Mouse (Mus musculus) lung, embryonic 16.5 days (tissue): ENCODE results near the gene Mmp9. TPM values are rescaled to one million over a fixed set of nuclear protein-coding genes. Genes with fewer than 3 reads are reported as not detected.

Experiments used
- ATAC-seq: fragments of 200-750 bp; cut with Nextera tagmentation; 2 replicates; pipeline ENCODE4 v1.8.0; 2017; ENCODE audit warnings: low read depth, mild to moderate bottlenecking, moderate library complexity
- H3K27ac ChIP-seq: fragments of 300-500 bp; sonication (generic); 2 replicates; pipeline ENCODE4 v1.5.1; 2014; ENCODE audit warnings: mild to moderate bottlenecking, control low read depth, low read length
- H3K27me3 ChIP-seq: fragments of 300-500 bp; sonication (generic); 2 replicates; pipeline ENCODE4 v1.6.1; 2014; ENCODE audit warnings: low read depth, low read length, mixed read lengths; ENCODE audit not compliant: control insufficient read depth, insufficient read depth
- H3K36me3 ChIP-seq: fragments of 300-500 bp; sonication (generic); 2 replicates; pipeline ENCODE4 v1.6.1; 2014; ENCODE audit warnings: low read length; ENCODE audit not compliant: control insufficient read depth, insufficient read depth
- H3K4me1 ChIP-seq: fragments of 300-500 bp; sonication (generic); replicated peaks from 2 replicates; pipeline ENCODE4 v1.6.1; 2014; ENCODE audit warnings: low read length, mixed read lengths; ENCODE audit not compliant: control insufficient read depth, insufficient read depth
- H3K4me2 ChIP-seq: fragments of 300-500 bp; sonication (generic); 2 replicates; pipeline ENCODE4 v1.6.1; 2014; ENCODE audit warnings: low read depth, low read length, control low read depth
- H3K4me3 ChIP-seq: fragments of 300-500 bp; sonication (generic); 2 replicates; pipeline ENCODE4 v1.5.1; 2014; ENCODE audit warnings: mild to moderate bottlenecking, low read length, control low read depth
- H3K9ac ChIP-seq: fragments of 300-500 bp; sonication (generic); 2 replicates; pipeline ENCODE4 v1.6.1; 2014; ENCODE audit warnings: low read length, control low read depth
- H3K9me3 ChIP-seq: fragments of 300-500 bp; sonication (generic); 2 replicates; pipeline ENCODE4 v1.6.1; 2016; ENCODE audit warnings: low read length; ENCODE audit not compliant: control insufficient read depth
- WGBS: fragments of 180-500 bp; shearing (Covaris S2); extraction: QIAGEN DNeasy Blood & Tissue Kit; methylation state at CpG from one replicate; pipeline ENCODE4 v1.1.7; 2014; 5-methylcytosine and 5-hydroxymethylcytosine counted together
- polyA plus RNA-seq: library from polyadenylated mRNA; unstranded; fragments of >200 nt; fragmentation: Nextera tagmentation; extraction: Ambion mirVana; gene quantifications from 2 replicates; pipeline ENCODE4 v1.2.1, GENCODE M21; 2015

Gene Mmp9
- polyA plus RNA-seq, 1 experiment from 2014 or later, result 7.8 TPM

- no peak overlapping the region for H3K4me2 ChIP-seq
- no peaks in the 10 kb centered on the region for H3K9me3 ChIP-seq
- no peak for ATAC-seq
- H3K4me3 ChIP-seq, result no peak overlapping the region
- H3K27me3 ChIP-seq, result peaks cover 16% of the 10 kb centered on the region
- no peak overlapping the region for H3K9ac ChIP-seq
- H3K27ac ChIP-seq, result no peak overlapping the region
- 64% methylated on average over 9 of the region's 9 CpGs for WGBS
- peaks cover 2% of the 10 kb centered on the region; the same call in 1 of the 2 replicates for H3K4me1 ChIP-seq
- no peaks in the 10 kb centered on the region for H3K36me3 ChIP-seq
These were observed 17.2 kb downstream of the Mmp9 start for GRCm38 (mm10) chr2:164957548-164958315.

DNA sequence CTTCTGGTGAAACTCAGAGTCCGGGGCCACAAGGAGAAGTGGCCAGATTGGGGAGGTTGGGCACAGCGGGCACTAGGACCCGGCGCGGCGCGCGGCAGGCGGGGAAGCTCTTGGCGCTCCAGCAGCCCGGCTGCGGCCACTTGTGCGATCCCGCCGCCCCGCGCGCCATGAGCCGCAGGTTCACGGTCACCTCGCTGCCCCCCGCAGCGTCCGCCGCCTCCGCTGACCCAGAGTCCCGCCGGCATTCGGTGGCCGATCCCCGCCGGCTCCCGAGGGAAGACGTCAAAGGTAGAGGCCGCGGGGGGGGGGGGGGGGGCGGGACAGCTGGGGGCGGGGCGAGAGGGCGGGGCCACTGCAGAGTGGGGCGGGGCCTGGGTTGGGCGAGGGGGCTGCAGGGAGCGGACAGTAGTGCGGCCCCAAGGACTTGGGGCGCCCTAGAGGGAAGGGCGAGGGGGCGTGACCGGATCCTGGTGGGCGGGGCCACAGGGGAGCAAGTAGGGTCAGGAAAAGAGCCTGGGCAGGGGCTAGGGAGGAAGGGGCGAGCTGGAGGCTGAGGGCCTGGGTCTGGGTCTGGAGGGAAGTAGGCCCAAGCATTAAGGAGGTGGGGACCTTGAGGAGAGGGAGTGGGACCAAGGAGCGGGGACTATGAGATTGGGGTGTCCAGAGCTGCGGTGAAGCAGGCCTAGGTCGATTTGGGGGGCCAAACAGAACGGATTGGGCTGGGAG lies 20.3 kb downstream of the Mmp9 start, which contains the start of gene Slc12a5:
Gene Slc12a5, plus strand, starts transcription at position 87 of the 726 bp plus-strand sequence.
- H3K27ac ChIP-seq, result no peak within 1 kb of the TSS
- H3K9ac ChIP-seq, result peak within 1 kb of the TSS; percentile 63
- H3K4me3 ChIP-seq, result peak within 1 kb of the TSS; percentile 59
- ATAC-seq, result peak; percentile 82
- peaks cover 2% of the 10 kb centered on the region; the same call in 1 of the 2 replicates for H3K27me3 ChIP-seq
- 2% methylated on average over 31 of the region's 54 CpGs for WGBS
- H3K4me1 ChIP-seq, result peaks cover 2% of the 10 kb centered on the region; the same call in 1 of the 2 replicates
- no peaks in the 10 kb centered on the region for H3K9me3 ChIP-seq
- peak within 1 kb of the TSS; percentile 79 for H3K4me2 ChIP-seq
- no peaks in the 10 kb centered on the region for H3K36me3 ChIP-seq

GRCm38 (mm10) chr2:164961506-164962182 lies 21.1 kb downstream of the Mmp9 start:
- Histone ChIP-seq H3K36me3 (no peaks in the 10 kb centered on the region), H3K27me3 (peaks cover 4% of the 10 kb centered on the region), H3K27ac (no peak overlapping the region), H3K9ac (peak overlapping the region; percentile 63; the same call in 1 of the 2 replicates), H3K4me3 (no peak overlapping the region), H3K4me1 (peaks cover 2% of the 10 kb centered on the region; the same call in 1 of the 2 replicates), H3K9me3 (no peaks in the 10 kb centered on the region), H3K4me2 (no peak overlapping the region)
- ATAC-seq, result no peak; the same call in 1 of the 2 replicates
- 12% methylated on average over 17 of the region's 17 CpGs for WGBS

GRCm38 (mm10) chr2:164962183-164962580 lies 21.6 kb downstream of the Mmp9 start:
- no peak overlapping the region for H3K27ac ChIP-seq
- H3K9ac ChIP-seq, result no peak overlapping the region
- no peaks in the 10 kb centered on the region for H3K9me3 ChIP-seq
- ATAC-seq, result no peak
- WGBS, result 44% methylated on average over 7 of the region's 7 CpGs
- H3K4me1 ChIP-seq, result peaks cover 2% of the 10 kb centered on the region; the same call in 1 of the 2 replicates
- H3K4me3 ChIP-seq, result no peak overlapping the region
- H3K36me3 ChIP-seq, result no peaks in the 10 kb centered on the region
- no peak overlapping the region for H3K4me2 ChIP-seq
- H3K27me3 ChIP-seq, result peaks cover 8% of the 10 kb centered on the region

DNA sequence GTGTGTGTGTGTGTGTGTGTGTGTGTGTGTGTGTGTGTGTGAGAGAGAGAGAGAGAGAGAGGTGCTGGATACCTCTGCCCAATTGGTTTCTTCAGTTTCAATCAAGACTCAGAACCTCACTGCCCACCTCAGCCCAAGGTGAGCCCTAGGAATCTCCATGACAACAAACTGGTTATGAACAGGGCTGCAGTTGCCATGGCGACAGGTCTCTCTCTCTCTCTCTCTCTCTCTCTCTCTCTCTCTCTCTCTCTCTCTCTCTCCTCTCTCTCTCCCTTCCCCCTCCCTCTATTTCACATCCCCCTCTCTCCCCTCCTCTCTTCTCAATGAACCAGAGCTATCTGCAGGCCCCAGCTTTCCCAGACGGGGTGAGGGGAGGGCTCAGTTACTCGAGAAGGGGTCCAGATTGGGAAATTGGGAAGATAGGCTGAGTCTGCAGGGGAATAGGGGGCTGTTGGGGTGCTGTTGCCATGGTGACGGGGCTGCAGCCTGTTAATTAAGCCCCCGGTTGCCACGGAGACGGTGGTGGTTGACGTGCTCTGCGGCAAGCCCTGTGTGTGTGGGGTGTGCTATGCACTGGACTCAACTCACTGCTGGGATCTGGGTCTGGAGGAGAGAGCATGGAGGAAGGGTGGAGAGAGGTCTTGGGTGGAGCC lies 23.8 kb downstream of the Mmp9 start:
- Histone ChIP-seq H3K4me3 (no peak overlapping the region), H3K9ac (no peak overlapping the region), H3K27ac (no peak overlapping the region), H3K4me1 (peaks cover 2% of the 10 kb centered on the region; the same call in 1 of the 2 replicates), H3K27me3 (peaks cover 29% of the 10 kb centered on the region), H3K9me3 (no peaks in the 10 kb centered on the region), H3K4me2 (no peak overlapping the region), H3K36me3 (no peaks in the 10 kb centered on the region)
- no peak for ATAC-seq
- WGBS, result 47% methylated on average over 9 of the region's 9 CpGs

DNA sequence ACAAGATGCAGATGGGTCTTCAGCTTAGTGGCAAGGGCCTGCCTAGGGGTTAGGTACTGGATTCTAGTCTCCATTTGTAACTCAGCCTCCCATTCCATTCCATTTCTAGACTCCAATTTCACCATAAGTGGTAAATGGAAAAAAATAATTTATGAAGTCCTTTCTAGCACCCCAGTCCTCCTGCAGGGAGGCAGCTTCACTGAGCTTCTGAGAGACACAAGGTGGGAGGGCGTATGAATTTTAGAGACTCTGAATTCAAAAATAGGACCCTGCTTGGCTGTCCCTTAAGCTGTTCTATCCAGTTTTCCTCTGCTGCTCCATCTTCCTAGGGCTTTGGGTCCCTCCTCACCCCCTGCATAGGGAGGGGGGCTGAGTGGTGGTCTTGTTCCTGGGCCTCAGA lies 24.4 kb downstream of the Mmp9 start:
- 72% methylated on average over 1 of the region's 1 CpGs for WGBS
- no peaks in the 10 kb centered on the region for H3K9me3 ChIP-seq
- H3K4me1 ChIP-seq, result peaks cover 2% of the 10 kb centered on the region; the same call in 1 of the 2 replicates
- H3K27ac ChIP-seq, result no peak overlapping the region
- ATAC-seq, result no peak
- H3K4me3 ChIP-seq, result no peak overlapping the region
- H3K36me3 ChIP-seq, result no peaks in the 10 kb centered on the region
- H3K9ac ChIP-seq, result no peak overlapping the region
- peaks cover 35% of the 10 kb centered on the region for H3K27me3 ChIP-seq
- no peak overlapping the region for H3K4me2 ChIP-seq

DNA sequence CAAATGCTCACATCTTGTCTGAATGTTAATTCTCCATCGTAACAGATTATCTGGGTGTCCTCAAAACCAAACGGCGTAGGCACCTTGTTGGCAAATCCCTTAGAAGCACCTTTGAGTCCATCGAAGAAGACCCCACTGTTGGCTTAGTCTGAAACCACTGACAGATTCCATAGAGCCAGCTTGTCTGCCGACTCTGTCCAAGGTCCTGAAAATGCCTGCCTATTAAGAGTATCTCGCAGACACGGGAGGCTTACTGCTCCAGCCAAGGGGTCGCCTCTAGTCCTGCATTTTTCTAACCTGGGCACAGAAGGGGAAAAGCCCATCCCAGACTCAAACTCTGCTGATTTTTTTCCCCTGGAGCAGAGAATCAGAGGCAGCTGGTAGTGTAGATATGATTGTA lies 25.8 kb downstream of the Mmp9 start:
- Histone ChIP-seq H3K4me2 (no peak overlapping the region), H3K9ac (no peak overlapping the region), H3K36me3 (no peaks in the 10 kb centered on the region), H3K27ac (no peak overlapping the region), H3K27me3 (peaks cover 49% of the 10 kb centered on the region), H3K4me3 (no peak overlapping the region), H3K9me3 (no peaks in the 10 kb centered on the region), H3K4me1 (no peaks in the 10 kb centered on the region)
- 18% methylated on average over 8 of the region's 8 CpGs for WGBS
- ATAC-seq, result no peak

DNA sequence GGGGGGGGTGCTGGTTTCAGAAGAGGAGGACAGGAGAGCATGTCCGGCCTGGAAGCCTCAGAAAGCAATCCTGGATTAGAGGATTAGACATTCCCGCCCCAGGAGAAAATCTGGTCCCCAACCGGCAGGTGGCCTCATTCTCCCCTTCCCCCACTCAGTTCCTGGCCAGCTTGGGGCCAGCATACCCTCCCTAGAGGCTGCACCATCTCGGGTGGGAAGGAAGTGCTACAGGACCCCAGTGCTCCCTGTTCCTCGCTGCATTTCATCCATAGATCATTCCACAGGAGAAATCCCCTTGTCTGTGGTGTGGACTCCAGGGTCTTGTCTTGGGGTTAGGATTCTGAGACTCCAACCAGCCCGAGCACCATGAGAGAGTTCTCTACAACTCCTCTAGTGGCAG lies 26.6 kb downstream of the Mmp9 start:
- no peaks in the 10 kb centered on the region for H3K36me3 ChIP-seq
- no peak for ATAC-seq
- peaks cover 57% of the 10 kb centered on the region for H3K27me3 ChIP-seq
- H3K9ac ChIP-seq, result no peak overlapping the region
- WGBS, result 18% methylated on average over 6 of the region's 6 CpGs
- H3K4me2 ChIP-seq, result no peak overlapping the region
- no peak overlapping the region for H3K4me3 ChIP-seq
- H3K4me1 ChIP-seq, result no peaks in the 10 kb centered on the region
- no peaks in the 10 kb centered on the region for H3K9me3 ChIP-seq
- no peak overlapping the region for H3K27ac ChIP-seq
